Mouse (Mus musculus) embryonic facial prominence, embryonic 13.5 days (tissue): ENCODE data around the gene Dock8. TPM values are rescaled to one million over a fixed set of nuclear protein-coding genes. Genes with fewer than 3 reads are reported as not detected.

Experiments used
- ATAC-seq: fragments of 200-750 bp; cut with Nextera tagmentation; 2 replicates; pipeline ENCODE4 v1.8.0; 2017; ENCODE audit warnings: low read depth; ENCODE audit not compliant: insufficient number of reproducible peaks, insufficient read depth, low FRiP score, low TSS enrichment
- H3K27ac ChIP-seq: fragments of 300-500 bp; sonication (generic); 2 replicates; pipeline ENCODE4 v1.5.1; 2015; ENCODE audit warnings: moderate library complexity, mild to moderate bottlenecking, inconsistent platforms
- H3K27me3 ChIP-seq: fragments of 300-500 bp; sonication (generic); 2 replicates; pipeline ENCODE4 v1.6.1; 2015; ENCODE audit warnings: mild to moderate bottlenecking, inconsistent platforms
- H3K36me3 ChIP-seq: fragments of 300-500 bp; sonication (generic); 2 replicates; pipeline ENCODE4 v1.6.1; 2015; ENCODE audit warnings: mild to moderate bottlenecking, inconsistent platforms
- H3K4me1 ChIP-seq: fragments of 300-500 bp; sonication (generic); 2 replicates; pipeline ENCODE4 v1.6.1; 2015; ENCODE audit warnings: inconsistent platforms
- H3K4me2 ChIP-seq: fragments of 300-500 bp; sonication (generic); 2 replicates; pipeline ENCODE4 v1.6.1; 2015; ENCODE audit warnings: moderate library complexity, mild to moderate bottlenecking, inconsistent platforms
- H3K4me3 ChIP-seq: fragments of 300-500 bp; sonication (generic); 2 replicates; pipeline ENCODE4 v1.5.1; 2015; ENCODE audit warnings: mild to moderate bottlenecking, inconsistent platforms
- H3K9ac ChIP-seq: fragments of 300-500 bp; sonication (generic); 2 replicates; pipeline ENCODE4 v1.6.1; 2015; ENCODE audit warnings: mild to moderate bottlenecking, inconsistent platforms
- H3K9me3 ChIP-seq: fragments of 300-500 bp; sonication (generic); 2 replicates; pipeline ENCODE4 v1.6.1; 2016; ENCODE audit warnings: inconsistent platforms
- WGBS: fragments of 180-500 bp; shearing (Covaris S2); methylation state at CpG from one replicate; pipeline ENCODE4 v1.1.7; 2015; ENCODE audit warnings: mixed read lengths; 5-methylcytosine and 5-hydroxymethylcytosine counted together
- polyA plus RNA-seq: library from polyadenylated mRNA; unstranded; fragments of >200 nt; fragmentation: Nextera tagmentation; extraction: Ambion mirVana; gene quantifications from 2 replicates; pipeline ENCODE4 v1.2.1, GENCODE M21; 2015

Gene Dock8
- polyA plus RNA-seq, 1 experiment from 2014 or later, result 5.7 TPM

- H3K9ac ChIP-seq, result no peak overlapping the region
- WGBS, result 82% methylated on average over 11 of the region's 11 CpGs
- no peak overlapping the region for H3K4me2 ChIP-seq
- no peaks in the 10 kb centered on the region for H3K36me3 ChIP-seq
- H3K4me3 ChIP-seq, result no peak overlapping the region
- H3K27me3 ChIP-seq, result no peaks in the 10 kb centered on the region
- H3K27ac ChIP-seq, result no peak overlapping the region
- no peak for ATAC-seq
- H3K9me3 ChIP-seq, result no peaks in the 10 kb centered on the region
- peaks cover 9% of the 10 kb centered on the region for H3K4me1 ChIP-seq
These were observed 43.6 kb downstream of the Dock8 start for GRCm38 (mm10) chr19:25042973-25043372.

- ATAC-seq, result no peak
- Histone ChIP-seq H3K4me2 (no peak overlapping the region), H3K4me3 (no peak overlapping the region), H3K27me3 (no peaks in the 10 kb centered on the region), H3K9me3 (no peaks in the 10 kb centered on the region), H3K36me3 (no peaks in the 10 kb centered on the region), H3K27ac (no peak overlapping the region), H3K4me1 (no peaks in the 10 kb centered on the region), H3K9ac (no peak overlapping the region)
- WGBS, result 75% methylated on average over 3 of the region's 3 CpGs
These were observed 44.7 kb downstream of the Dock8 start for GRCm38 (mm10) chr19:25044057-25044456.

GRCm38 (mm10) chr19:25052355-25052754, 53.0 kb downstream of the Dock8 start:
- no peak for ATAC-seq
- 91% methylated on average over 7 of the region's 7 CpGs for whole genome bisulfite sequencing

GRCm38 (mm10) chr19:25053152-25053551, 53.8 kb downstream of the Dock8 start:
- Histone ChIP-seq H3K4me3 (no peak overlapping the region), H3K9me3 (no peaks in the 10 kb centered on the region), H3K27ac (no peak overlapping the region), H3K4me1 (no peaks in the 10 kb centered on the region), H3K9ac (no peak overlapping the region), H3K36me3 (no peaks in the 10 kb centered on the region), H3K27me3 (no peaks in the 10 kb centered on the region), H3K4me2 (no peak overlapping the region)
- 75% methylated on average over 7 of the region's 7 CpGs for WGBS
- ATAC-seq, result no peak

More at GRCm38 (mm10) chr19:25052355-25052754, 53.0 kb downstream of the Dock8 start:
- Histone ChIP-seq H3K9ac (no peak overlapping the region), H3K27ac (no peak overlapping the region), H3K4me1 (no peaks in the 10 kb centered on the region), H3K4me3 (no peak overlapping the region), H3K4me2 (no peak overlapping the region), H3K36me3 (no peaks in the 10 kb centered on the region), H3K27me3 (no peaks in the 10 kb centered on the region), H3K9me3 (no peaks in the 10 kb centered on the region)

GRCm38 (mm10) chr19:25055025-25055424, 55.7 kb downstream of the Dock8 start:
- H3K4me1 ChIP-seq, result peaks cover 5% of the 10 kb centered on the region
- 87% methylated on average over 7 of the region's 7 CpGs for WGBS

GRCm38 (mm10) chr19:25055559-25055958, 56.2 kb downstream of the Dock8 start:
- Histone ChIP-seq H3K4me3 (no peak overlapping the region), H3K4me1 (peaks cover 10% of the 10 kb centered on the region), H3K27ac (no peak overlapping the region), H3K9ac (no peak overlapping the region), H3K27me3 (no peaks in the 10 kb centered on the region), H3K36me3 (no peaks in the 10 kb centered on the region), H3K4me2 (no peak overlapping the region), H3K9me3 (no peaks in the 10 kb centered on the region)
- WGBS, result 88% methylated on average over 7 of the region's 7 CpGs
- no peak for ATAC-seq

More at GRCm38 (mm10) chr19:25055025-25055424, 55.7 kb downstream of the Dock8 start:
- no peaks in the 10 kb centered on the region for H3K27me3 ChIP-seq
- no peak overlapping the region for H3K4me2 ChIP-seq
- H3K27ac ChIP-seq, result no peak overlapping the region
- no peak overlapping the region for H3K4me3 ChIP-seq
- H3K9ac ChIP-seq, result no peak overlapping the region
- H3K9me3 ChIP-seq, result no peaks in the 10 kb centered on the region
- ATAC-seq, result no peak
- H3K36me3 ChIP-seq, result no peaks in the 10 kb centered on the region

- H3K27ac ChIP-seq, result no peak overlapping the region
- 80% methylated on average over 10 of the region's 10 CpGs for WGBS
- H3K27me3 ChIP-seq, result no peaks in the 10 kb centered on the region
- H3K4me1 ChIP-seq, result peaks cover 16% of the 10 kb centered on the region
- no peaks in the 10 kb centered on the region for H3K36me3 ChIP-seq
- no peak overlapping the region for H3K4me2 ChIP-seq
- no peak overlapping the region for H3K4me3 ChIP-seq
- ATAC-seq, result no peak
- H3K9ac ChIP-seq, result no peak overlapping the region
- no peaks in the 10 kb centered on the region for H3K9me3 ChIP-seq
These were observed 56.9 kb downstream of the Dock8 start for GRCm38 (mm10) chr19:25056224-25056623.

- ATAC-seq, result no peak
- no peaks in the 10 kb centered on the region for H3K36me3 ChIP-seq
- no peak overlapping the region for H3K9ac ChIP-seq
- no peaks in the 10 kb centered on the region for H3K27me3 ChIP-seq
- H3K4me1 ChIP-seq, result peaks cover 20% of the 10 kb centered on the region
- H3K9me3 ChIP-seq, result no peaks in the 10 kb centered on the region
- H3K4me3 ChIP-seq, result no peak overlapping the region
- H3K27ac ChIP-seq, result no peak overlapping the region
- H3K4me2 ChIP-seq, result no peak overlapping the region
- 93% methylated on average over 8 of the region's 8 CpGs for WGBS
These were observed 58.5 kb downstream of the Dock8 start for GRCm38 (mm10) chr19:25057826-25058225.

- Histone ChIP-seq H3K27me3 (no peaks in the 10 kb centered on the region), H3K4me1 (peaks cover 20% of the 10 kb centered on the region), H3K9ac (peak overlapping the region; percentile 53; the same call in 1 of the 2 replicates), H3K27ac (peak overlapping the region; percentile 71), H3K9me3 (no peaks in the 10 kb centered on the region), H3K4me3 (peak overlapping the region; percentile 25), H3K36me3 (no peaks in the 10 kb centered on the region), H3K4me2 (peak overlapping the region; percentile 55)
- ATAC-seq, result no peak; the same call in 1 of the 2 replicates
- 26% methylated on average over 7 of the region's 7 CpGs for WGBS
These were observed 60.6 kb downstream of the Dock8 start for GRCm38 (mm10) chr19:25059847-25060364.

- peak overlapping the region; percentile 25 for H3K4me3 ChIP-seq
- 0 out of 2 replicates have a peak, but pooled peaks have one; percentile 72 for ATAC-seq
- 6% methylated on average over 9 of the region's 9 CpGs for WGBS
These were observed 61.0 kb downstream of the Dock8 start for GRCm38 (mm10) chr19:25060375-25060774.

GRCm38 (mm10) chr19:25062188-25062856, 63.0 kb downstream of the Dock8 start:
- no peak overlapping the region for H3K9ac ChIP-seq
- no peak for ATAC-seq
- H3K9me3 ChIP-seq, result no peaks in the 10 kb centered on the region
- H3K27ac ChIP-seq, result no peak overlapping the region
- no peak overlapping the region for H3K4me3 ChIP-seq
- no peak overlapping the region for H3K4me2 ChIP-seq
- no peaks in the 10 kb centered on the region for H3K36me3 ChIP-seq
- peaks cover 20% of the 10 kb centered on the region for H3K4me1 ChIP-seq
- 51% methylated on average over 9 of the region's 9 CpGs for WGBS
- no peaks in the 10 kb centered on the region for H3K27me3 ChIP-seq

More at GRCm38 (mm10) chr19:25060375-25060774, 61.0 kb downstream of the Dock8 start:
- peak overlapping the region; percentile 53 for H3K9ac ChIP-seq
- H3K27me3 ChIP-seq, result no peaks in the 10 kb centered on the region
- peak overlapping the region; percentile 55 for H3K4me2 ChIP-seq
- no peaks in the 10 kb centered on the region for H3K9me3 ChIP-seq
- no peaks in the 10 kb centered on the region for H3K36me3 ChIP-seq
- peak overlapping the region; percentile 71 for H3K27ac ChIP-seq
- H3K4me1 ChIP-seq, result peaks cover 20% of the 10 kb centered on the region

- H3K4me3 ChIP-seq, result no peak overlapping the region
- no peak overlapping the region for H3K4me2 ChIP-seq
- H3K36me3 ChIP-seq, result no peaks in the 10 kb centered on the region
- no peak overlapping the region for H3K9ac ChIP-seq
- no peak for ATAC-seq
- H3K9me3 ChIP-seq, result no peaks in the 10 kb centered on the region
- 72% methylated on average over 2 of the region's 2 CpGs for WGBS
- H3K27ac ChIP-seq, result no peak overlapping the region
- no peaks in the 10 kb centered on the region for H3K27me3 ChIP-seq
- H3K4me1 ChIP-seq, result peaks cover 20% of the 10 kb centered on the region
These were observed 63.5 kb downstream of the Dock8 start for GRCm38 (mm10) chr19:25062857-25063240.
